Mouse (Mus musculus) CH12.LX (cell line): ENCODE data around the gene Gm867. TPM values are rescaled to one million over a fixed set of nuclear protein-coding genes. Genes with fewer than 3 reads are reported as not detected.

ENCODE experiments used
- DNase-seq: peaks from one replicate; pipeline ENCODE4 v3.0.0-alpha.2; 2013; ENCODE audit errors: extremely low read depth
- H3K27ac ChIP-seq: 2 replicates; pipeline ENCODE4 v1.5.1; 2012; ENCODE audit warnings: low read depth, mild to moderate bottlenecking, control low read depth, moderate library complexity; ENCODE audit not compliant: insufficient read depth
- H3K27me3 ChIP-seq: replicated peaks from 2 replicates; pipeline ENCODE3; 2012; ENCODE audit warnings: inconsistent platforms
- H3K36me3 ChIP-seq, 2 experiments: replicated peaks in 1 of 2; 2 replicates each; pipeline versions ENCODE3 to v1.6.1; 2012; ENCODE audit warnings: inconsistent platforms in 1 of 2, low read length in 1 of 2, mild to moderate bottlenecking in 1 of 2, mixed read lengths in 1 of 2, moderate library complexity in 1 of 2; ENCODE audit not compliant: control insufficient read depth in 1 of 2, insufficient read depth in 1 of 2
- H3K4me1 ChIP-seq, 2 experiments: 2 replicates each; pipeline ENCODE4 v1.6.1; 2012; ENCODE audit warnings: inconsistent platforms in 1 of 2, moderate library complexity in 1 of 2; ENCODE audit not compliant: insufficient read depth in 2 of 2, control insufficient read depth in 1 of 2
- H3K4me2 ChIP-seq: 2 replicates; pipeline ENCODE4 v1.6.1; 2012; ENCODE audit warnings: low read depth, mild to moderate bottlenecking, control low read depth; ENCODE audit not compliant: poor library complexity, insufficient read depth, severe bottlenecking
- H3K4me3 ChIP-seq, 3 experiments: fragments of 150-350 bp in 1 of 3; sonication (generic) in 1 of 3; replicated peaks in 1 of 3; 2 replicates each; pipeline versions ENCODE3 to v1.5.1; 2011 to 2012; ENCODE audit warnings: low read depth in 2 of 3, low read length in 2 of 3, mild to moderate bottlenecking in 2 of 3, moderate library complexity in 2 of 3, control low read depth in 1 of 3, improper control_type of control experiment in 1 of 3, inconsistent platforms in 1 of 3, mixed read lengths in 1 of 3; ENCODE audit not compliant: poor library complexity in 1 of 3
- H3K79me2 ChIP-seq: replicated peaks from 2 replicates; pipeline ENCODE4 v1.6.1; 2012; ENCODE audit warnings: mild to moderate bottlenecking, moderate library complexity; ENCODE audit not compliant: control insufficient read depth, poor library complexity, insufficient read depth, severe bottlenecking; ENCODE audit errors: extremely low read depth
- H3K9ac ChIP-seq: 2 replicates; pipeline ENCODE4 v1.6.1; 2012; ENCODE audit warnings: low read depth, mild to moderate bottlenecking, control low read depth, moderate library complexity; ENCODE audit not compliant: insufficient read depth
- H3K9me3 ChIP-seq: replicated peaks from 2 replicates; pipeline ENCODE3; 2012; ENCODE audit warnings: low read length, inconsistent platforms, mixed read lengths
- BHLHE40 ChIP-seq: IDR thresholded peaks from 2 replicates; pipeline ENCODE4 v1.6.1; 2011; ENCODE audit warnings: mild to moderate bottlenecking, low read depth, low read length, improper control_type of control experiment
- CHD1 ChIP-seq: IDR thresholded peaks from 2 replicates; pipeline ENCODE4 v1.6.1; 2012; ENCODE audit warnings: low read depth, low read length, improper control_type of control experiment, inconsistent platforms
- CHD2 ChIP-seq: IDR thresholded peaks from 2 replicates; pipeline ENCODE4 v1.6.1; 2011; ENCODE audit warnings: low read length, improper control_type of control experiment
- CTCF ChIP-seq, 2 experiments: IDR thresholded peaks in 1 of 2; conservative IDR thresholded peaks in 1 of 2; 2 replicates each; pipeline ENCODE4 v1.5.1; 2011 to 2012; ENCODE audit warnings: low read depth in 2 of 2, low read length in 2 of 2, improper control_type of control experiment in 1 of 2, inconsistent platforms in 1 of 2, mild to moderate bottlenecking in 1 of 2, moderate library complexity in 1 of 2
- E2F4 ChIP-seq: IDR thresholded peaks from 2 replicates; pipeline ENCODE4 v1.6.1; 2011; ENCODE audit warnings: low read depth, low read length, improper control_type of control experiment; ENCODE audit not compliant: insufficient replicate concordance
- ELF1 ChIP-seq: IDR thresholded peaks from 2 replicates; pipeline ENCODE4 v1.6.1; 2014; ENCODE audit warnings: low read depth, mild to moderate bottlenecking, inconsistent platforms, low read length, improper control_type of control experiment
- EP300 ChIP-seq: IDR thresholded peaks from 2 replicates; pipeline ENCODE4 v1.6.1; 2011; ENCODE audit warnings: low read length, improper control_type of control experiment
- ETS1 ChIP-seq: conservative IDR thresholded peaks from 2 replicates; pipeline ENCODE4 v1.6.1; 2012; ENCODE audit warnings: low read depth, mild to moderate bottlenecking, inconsistent platforms, low read length, improper control_type of control experiment, moderate library complexity
- GABPA ChIP-seq: IDR thresholded peaks from 2 replicates; pipeline ENCODE4 v1.6.1; 2012; ENCODE audit warnings: low read depth, low read length, improper control_type of control experiment, inconsistent platforms; ENCODE audit not compliant: insufficient replicate concordance
- HCFC1 ChIP-seq: IDR thresholded peaks from 2 replicates; pipeline ENCODE4 v1.6.1; 2012; ENCODE audit warnings: low read depth, mild to moderate bottlenecking, inconsistent platforms, low read length, improper control_type of control experiment
- IRF4 ChIP-seq: IDR thresholded peaks from 2 replicates; pipeline ENCODE4 v1.6.1; 2014; ENCODE audit warnings: low read depth, mild to moderate bottlenecking, inconsistent platforms, low read length, improper control_type of control experiment
- JUN ChIP-seq: IDR thresholded peaks from 2 replicates; pipeline ENCODE4 v1.6.1; 2011; ENCODE audit warnings: low read depth, mild to moderate bottlenecking, low read length, improper control_type of control experiment, moderate library complexity; ENCODE audit not compliant: insufficient read depth
- JUND ChIP-seq: conservative IDR thresholded peaks from 2 replicates; pipeline ENCODE4 v1.6.1; 2011; ENCODE audit warnings: low read depth, low read length, improper control_type of control experiment
- KAT2A ChIP-seq: IDR thresholded peaks from 2 replicates; pipeline ENCODE4 v1.6.1; 2012; ENCODE audit warnings: low read length, improper control_type of control experiment, inconsistent platforms; ENCODE audit not compliant: insufficient replicate concordance
- MAFK ChIP-seq: IDR thresholded peaks from 2 replicates; pipeline ENCODE4 v1.6.1; 2011; ENCODE audit warnings: low read length, improper control_type of control experiment; ENCODE audit not compliant: insufficient replicate concordance
- MAX ChIP-seq: IDR thresholded peaks from 2 replicates; pipeline ENCODE4 v1.6.1; 2011; ENCODE audit warnings: low read length, improper control_type of control experiment
- MAZ ChIP-seq: IDR thresholded peaks from 2 replicates; pipeline ENCODE4 v1.6.1; 2012; ENCODE audit warnings: low read depth, mild to moderate bottlenecking, inconsistent platforms, low read length, improper control_type of control experiment, moderate library complexity
- MEF2A ChIP-seq: IDR thresholded peaks from 2 replicates; pipeline ENCODE4 v1.6.1; 2014; ENCODE audit warnings: low read depth, mild to moderate bottlenecking, inconsistent platforms, low read length, improper control_type of control experiment, borderline replicate concordance
- MXI1 ChIP-seq: IDR thresholded peaks from 2 replicates; pipeline ENCODE4 v1.6.1; 2011; ENCODE audit warnings: mild to moderate bottlenecking, low read depth, low read length, improper control_type of control experiment
- MYC ChIP-seq: IDR thresholded peaks from 2 replicates; pipeline ENCODE4 v1.6.1; 2011; ENCODE audit warnings: low read depth, mild to moderate bottlenecking, improper control_type of control experiment, low read length
- NELFE ChIP-seq: IDR thresholded peaks from 2 replicates; pipeline ENCODE4 v1.6.1; 2011; ENCODE audit warnings: low read depth, low read length, improper control_type of control experiment
- NRF1 ChIP-seq: IDR thresholded peaks from 2 replicates; pipeline ENCODE4 v1.6.1; 2014; ENCODE audit warnings: low read depth, mild to moderate bottlenecking, inconsistent platforms, low read length, improper control_type of control experiment, moderate library complexity
- PAX5 ChIP-seq: IDR thresholded peaks from 2 replicates; pipeline ENCODE4 v1.6.1; 2012; ENCODE audit warnings: low read length, inconsistent platforms, mixed read lengths
- POLR2A ChIP-seq: IDR thresholded peaks from 2 replicates; pipeline ENCODE4 v1.6.1; 2011; ENCODE audit warnings: low read depth, mild to moderate bottlenecking, improper control_type of control experiment, low read length
- POLR2AphosphoS2 ChIP-seq: IDR thresholded peaks from 2 replicates; pipeline ENCODE4 v1.6.1; 2011; ENCODE audit warnings: low read depth, low read length, improper control_type of control experiment
- RAD21 ChIP-seq: IDR thresholded peaks from 2 replicates; pipeline ENCODE4 v1.6.1; 2011; ENCODE audit warnings: low read depth, mild to moderate bottlenecking, low read length, improper control_type of control experiment, moderate library complexity
- RCOR1 ChIP-seq: conservative IDR thresholded peaks from 2 replicates; pipeline ENCODE4 v1.6.1; 2012; ENCODE audit warnings: low read depth, mild to moderate bottlenecking, inconsistent platforms, low read length, improper control_type of control experiment
- SIN3A ChIP-seq: IDR thresholded peaks from 2 replicates; pipeline ENCODE4 v1.6.1; 2012; ENCODE audit warnings: low read length, improper control_type of control experiment, inconsistent platforms
- SMC3 ChIP-seq: IDR thresholded peaks from 2 replicates; pipeline ENCODE4 v1.6.1; 2011; ENCODE audit warnings: low read depth, low read length, improper control_type of control experiment
- TBP ChIP-seq: conservative IDR thresholded peaks from 2 replicates; pipeline ENCODE4 v1.6.1; 2011; ENCODE audit warnings: low read depth, low read length, improper control_type of control experiment
- TCF12 ChIP-seq: IDR thresholded peaks from 2 replicates; pipeline ENCODE4 v1.6.1; 2014; ENCODE audit warnings: low read depth, mild to moderate bottlenecking, inconsistent platforms, low read length, improper control_type of control experiment
- UBTF ChIP-seq: IDR thresholded peaks from 2 replicates; pipeline ENCODE4 v1.6.1; 2012; ENCODE audit warnings: low read depth, mild to moderate bottlenecking, inconsistent platforms, low read length, improper control_type of control experiment, moderate library complexity
- USF1 ChIP-seq: IDR thresholded peaks from 2 replicates; pipeline ENCODE4 v1.6.1; 2014; ENCODE audit warnings: low read depth, mild to moderate bottlenecking, inconsistent platforms, low read length, improper control_type of control experiment
- USF2 ChIP-seq: conservative IDR thresholded peaks from 2 replicates; pipeline ENCODE4 v1.6.1; 2011; ENCODE audit warnings: low read depth, low read length, improper control_type of control experiment
- ZC3H11A ChIP-seq: IDR thresholded peaks from 2 replicates; pipeline ENCODE4 v1.6.1; 2012; ENCODE audit warnings: low read depth, mild to moderate bottlenecking, inconsistent platforms, low read length, improper control_type of control experiment
- ZKSCAN1 ChIP-seq: IDR thresholded peaks from 2 replicates; pipeline ENCODE4 v1.6.1; 2012; ENCODE audit warnings: low read depth, inconsistent platforms, low read length, improper control_type of control experiment, borderline replicate concordance
- ZMIZ1 ChIP-seq: IDR thresholded peaks from 2 replicates; pipeline ENCODE4 v1.6.1; 2012; ENCODE audit warnings: low read depth, mild to moderate bottlenecking, inconsistent platforms, low read length, improper control_type of control experiment
- ZNF384 ChIP-seq: IDR thresholded peaks from 2 replicates; pipeline ENCODE4 v1.6.1; 2012; ENCODE audit warnings: low read depth, low read length, improper control_type of control experiment, inconsistent platforms
- dilution Hi-C: fragments of 300-500 bp; cut with MboI; formaldehyde crosslinking; loops from 2 replicates; pipeline ENCODE4 v1.14.3; 2020; ENCODE audit warnings: low sequenced_read_pairs; ENCODE audit not compliant: extremely low pct_unique_long_range_greater_than_20kb, extremely low pct_ligation_motif_present
- in situ Hi-C: fragments of 300-500 bp; cut with MboI; formaldehyde crosslinking; loops from 3 replicates; pipeline ENCODE4 v1.14.3; 2019; ENCODE audit warnings: low sequenced_read_pairs, low pct_ligation_motif_present, low pct_unique_long_range_greater_than_20kb, mixed read lengths
- polyA plus RNA-seq: library from polyadenylated mRNA; unstranded; fragments of >175 nt; gene quantifications from 2 replicates; pipeline ENCODE4 v1.2.1, GENCODE M21; 2012; ENCODE audit warnings: low read depth; ENCODE audit not compliant: insufficient read length
- total RNA-seq, 2 experiments: library from RNA; depleted of rRNA; stranded (reverse); fragments of 300-350 nt in 1 of 2; fragments of >200 nt in 1 of 2; gene quantifications; 2 replicates each; pipeline ENCODE4 v1.2.3; 2012 to 2014

The Gm867 gene
- total and polyA plus RNA-seq, 3 experiments: 0.42 to 3.5 TPM; not detected in 1

DNA sequence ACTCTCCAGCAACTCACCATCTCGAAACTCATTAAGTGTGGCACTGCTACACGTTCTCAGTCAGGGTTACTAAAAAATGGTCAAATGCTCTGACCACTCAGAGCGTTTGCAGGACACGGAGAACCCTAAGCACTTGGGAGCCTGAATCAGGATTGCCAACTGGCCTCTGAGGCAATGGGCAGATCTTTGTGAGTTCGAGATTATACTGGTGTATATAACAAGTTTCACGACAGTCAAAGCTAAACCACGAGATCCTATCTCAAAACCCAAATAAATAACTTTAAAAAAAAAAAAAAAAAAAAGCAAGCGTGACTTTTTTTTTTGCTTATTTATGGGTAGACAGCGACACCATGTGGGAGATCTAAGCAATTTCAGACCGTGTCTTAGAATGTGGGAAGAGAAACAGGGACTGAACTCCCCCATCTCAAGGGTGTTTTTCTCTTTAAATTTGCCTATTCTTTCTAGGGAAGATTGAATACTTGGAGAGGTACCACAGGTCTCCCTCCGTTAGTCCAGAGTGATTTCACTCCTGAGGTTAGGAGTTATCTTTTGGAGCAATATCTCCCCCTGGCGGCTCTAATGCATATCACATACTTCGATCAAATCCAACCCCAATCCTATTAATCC is 11.1 kb upstream of the Gm867 start:
- peak overlapping the region; percentile 41; the same call in 1 of the 2 replicates for H3K9ac ChIP-seq
- no peaks in the 10 kb centered on the region for H3K79me2 ChIP-seq
- dilution Hi-C loops (no loop called here), in situ Hi-C loops (loop anchor here (5.0 to 25.0 kb wide), 3 partner anchors 67 to 364 kb away; partner anchors contain the start of gene Ggt5)
- peak overlapping the region; percentile 63 for H3K4me2 ChIP-seq
- H3K4me3 ChIP-seq: peak overlapping the region; percentile 28 to 55 (median 41)
- DNase-seq: peak; percentile 59
- H3K36me3 ChIP-seq: no peaks in the 10 kb centered on the region
- no peaks in the 10 kb centered on the region for H3K9me3 ChIP-seq
- H3K4me1 ChIP-seq: peaks cover 30 to 42% of the 10 kb centered on the region in 2 experiments
- peak; percentile 100 for TF ChIP-seq ZNF384
- peak; percentile 84 for TF ChIP-seq SMC3
- TF ChIP-seq IRF4: no peak
- no peak for TF ChIP-seq JUND
- peak; percentile 13; the same call in 1 of the 2 replicates for TF ChIP-seq SIN3A
- no peak for TF ChIP-seq POLR2AphosphoS2
- no peak for TF ChIP-seq UBTF
- TF ChIP-seq PAX5: no peak
- no peak for TF ChIP-seq POLR2A
- TF ChIP-seq CHD2: no peak
- no peak for TF ChIP-seq USF1
- peak; percentile 41; the same call in 1 of the 2 replicates for TF ChIP-seq ZC3H11A
- no peak for TF ChIP-seq GABPA
- peak; percentile 40; the same call in 1 of the 2 replicates for TF ChIP-seq NELFE
- no peak for TF ChIP-seq ETS1
- peak; percentile 73 to 94 for TF ChIP-seq CTCF (conservative IDR thresholded peaks at IDR 0.05 in 1 of 2, IDR thresholded peaks at IDR 0.05 in 1 of 2; ENCODE audit: low read depth in 2 of 2, low read length in 2 of 2)
- TF ChIP-seq TCF12: no peak
- no peak for TF ChIP-seq ZMIZ1
- no peak for TF ChIP-seq MAFK
- TF ChIP-seq USF2: no peak
- no peak for TF ChIP-seq MEF2A
- TF ChIP-seq RCOR1: no peak
- TF ChIP-seq MYC: no peak
- no peak for TF ChIP-seq ELF1
- no peak for TF ChIP-seq MXI1
- TF ChIP-seq NRF1: no peak
- peak; percentile 76 for TF ChIP-seq RAD21
- peak; percentile 74 for TF ChIP-seq BHLHE40
- no peak for TF ChIP-seq ZKSCAN1
- TF ChIP-seq MAX: no peak
- no peak; the same call in 1 of the 2 replicates for TF ChIP-seq HCFC1
- TF ChIP-seq TBP: no peak
- no peak for TF ChIP-seq E2F4
- TF ChIP-seq JUN: no peak
- no peak for TF ChIP-seq KAT2A
- no peak for TF ChIP-seq CHD1
- TF ChIP-seq MAZ: no peak
- TF ChIP-seq EP300: no peak
- H3K27me3 ChIP-seq: no peaks in the 10 kb centered on the region
- H3K27ac ChIP-seq: peak overlapping the region; percentile 25; the same call in 1 of the 2 replicates
